Mouse (Mus musculus) gastrocnemius, postnatal 4 days (tissue): Measurements from ENCODE around the gene Hoxd12. TPM values are rescaled to one million over a fixed set of nuclear protein-coding genes. Genes with fewer than 3 reads are reported as not detected.

Source experiments
- DNase-seq, 2 experiments: peaks; one replicate each; pipeline ENCODE4 v3.0.0; 2021 to 2022; ENCODE audit warnings: low spot score in 2 of 2, mixed read lengths in 2 of 2
- total RNA-seq, 2 experiments: library from RNA; stranded (reverse); gene quantifications; 2 replicates each; pipeline ENCODE4 v1.2.3; 2021

The Hoxd12 gene
- total RNA-seq, 2 experiments from 2014 or later = not detected

DNA sequence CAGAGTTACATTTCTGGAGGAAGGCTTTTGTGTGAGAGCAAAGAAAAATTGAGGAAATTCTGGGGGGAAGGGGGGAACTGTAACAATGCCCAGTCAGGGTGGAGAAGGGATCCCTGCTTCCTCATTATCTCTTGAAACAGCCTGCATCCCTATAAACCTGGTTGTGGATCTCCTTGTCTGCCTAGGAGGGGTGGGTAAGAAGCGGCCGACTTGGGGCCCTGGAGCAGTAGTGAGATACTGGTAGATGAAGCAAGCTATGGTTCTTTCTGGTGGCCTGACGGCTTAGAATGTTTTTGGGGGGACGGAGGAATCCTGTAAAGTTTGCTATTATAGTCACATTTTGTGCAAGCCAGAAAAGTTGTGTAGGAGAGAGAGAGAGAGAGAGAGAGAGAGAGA lies 18.6 kb downstream of the Hoxd12 start:
- no peak for DNase-seq

DNA sequence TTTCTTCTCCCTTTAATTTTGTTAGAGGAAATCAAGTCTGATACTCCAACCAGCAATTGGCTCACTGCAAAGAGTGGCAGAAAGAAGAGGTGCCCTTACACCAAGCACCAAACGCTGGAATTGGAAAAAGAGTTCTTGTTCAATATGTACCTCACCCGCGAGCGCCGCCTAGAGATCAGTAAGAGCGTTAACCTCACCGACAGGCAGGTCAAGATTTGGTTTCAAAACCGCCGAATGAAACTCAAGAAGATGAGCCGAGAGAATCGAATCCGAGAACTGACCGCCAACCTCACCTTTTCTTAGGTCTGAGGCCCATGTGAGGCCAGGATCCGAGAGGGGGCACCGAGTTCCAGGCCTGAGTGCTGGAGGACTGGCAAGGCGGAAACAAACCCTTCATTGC lies 19.3 kb downstream of the Hoxd12 start:
- peak in 1 of 2 experiments; percentile 23 for DNase-seq

DNA sequence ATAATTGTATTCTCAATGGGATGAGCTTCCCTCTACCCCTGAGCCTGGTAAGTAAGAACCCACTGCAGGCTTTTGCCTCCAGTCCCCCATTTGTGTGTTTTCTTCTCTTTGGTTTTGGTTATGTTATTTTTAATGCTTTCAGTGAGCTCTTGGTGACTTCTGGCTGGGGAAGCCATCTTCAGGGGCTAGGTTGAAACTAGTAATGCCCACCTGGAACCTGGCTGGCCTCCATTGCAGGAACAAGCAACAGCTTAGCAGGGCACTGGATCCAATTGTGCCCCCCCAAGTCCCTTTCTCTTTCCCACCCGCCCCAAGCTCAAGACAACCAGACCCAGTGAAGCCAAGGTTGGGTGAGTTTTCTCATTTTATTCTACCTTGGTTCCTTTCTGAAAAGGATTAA lies 20.6 kb downstream of the Hoxd12 start:
- DNase-seq = no peak

DNA sequence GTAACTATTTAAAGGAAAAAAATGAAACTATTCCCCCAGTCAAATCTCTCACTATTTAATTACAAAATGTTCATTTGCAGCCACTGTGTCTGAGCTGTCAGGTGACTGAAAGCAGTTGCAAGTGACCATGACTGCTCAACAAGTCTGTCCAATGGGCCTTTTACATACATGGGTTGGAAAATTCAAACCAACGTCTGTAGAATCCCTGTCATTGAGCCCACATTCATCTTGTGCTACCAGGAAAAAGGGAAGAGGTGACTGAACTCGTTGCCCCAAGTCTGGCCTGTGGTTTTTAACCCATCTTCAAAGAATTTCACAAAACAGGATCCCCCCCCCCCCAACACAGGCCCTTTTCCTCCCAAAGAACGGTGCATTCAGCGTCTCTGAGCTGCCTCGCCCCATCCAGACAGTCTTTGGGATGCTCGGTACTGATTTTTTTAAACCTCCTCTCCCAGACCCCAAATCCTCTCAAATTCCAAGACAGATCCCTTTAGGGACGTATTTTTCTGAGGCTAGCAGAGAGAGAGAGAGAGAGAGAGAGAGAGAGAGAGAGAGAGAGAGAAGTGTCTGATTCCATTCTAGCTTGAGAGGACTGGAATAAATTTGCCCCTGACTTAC lies 21.1 kb downstream of the Hoxd12 start:
- DNase-seq = no peak

DNA sequence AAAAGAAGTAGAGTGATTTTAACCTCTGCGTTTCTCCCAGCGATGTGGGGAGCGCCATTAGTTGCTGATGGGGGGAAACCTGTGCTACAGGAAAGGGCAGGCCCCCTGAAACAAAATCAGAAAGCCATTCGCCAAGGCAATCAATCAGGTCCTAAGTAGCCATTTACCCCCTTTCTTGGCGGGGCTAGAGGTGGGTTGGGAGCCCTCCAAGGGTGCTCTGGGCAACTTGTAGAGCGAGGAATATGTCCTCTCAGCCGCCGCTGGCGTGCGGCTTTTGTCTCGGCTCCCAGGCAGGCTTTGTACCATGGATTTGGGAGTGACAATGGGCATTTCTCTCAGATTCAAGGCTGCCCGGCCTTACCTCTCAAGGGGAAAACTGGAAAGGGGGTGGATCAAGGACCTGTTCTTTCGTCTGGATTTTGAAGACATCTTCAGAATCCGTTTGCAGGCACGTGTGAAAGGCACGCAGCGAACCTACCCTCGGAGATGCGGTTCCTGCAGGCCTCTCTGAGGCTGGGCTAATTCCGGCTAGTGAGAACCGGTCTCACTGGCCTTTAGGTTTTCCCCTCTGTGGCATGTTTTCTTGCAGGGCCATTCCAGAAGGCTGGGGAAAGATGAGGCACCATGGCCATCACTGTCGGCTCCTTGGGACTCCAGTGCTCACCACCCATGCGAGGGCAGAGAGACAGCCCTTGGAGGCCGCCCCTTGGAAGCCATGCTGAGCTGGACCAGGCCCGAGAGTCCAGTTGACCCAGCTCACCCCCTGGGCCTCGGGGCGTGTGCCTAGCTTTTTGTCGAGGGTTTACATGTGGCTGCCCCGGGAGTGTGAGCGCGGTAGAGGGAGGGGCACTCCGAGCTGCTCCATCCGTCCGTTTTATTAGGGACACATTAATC lies 21.9 kb downstream of the Hoxd12 start:
- DNase-seq = no peak

DNA sequence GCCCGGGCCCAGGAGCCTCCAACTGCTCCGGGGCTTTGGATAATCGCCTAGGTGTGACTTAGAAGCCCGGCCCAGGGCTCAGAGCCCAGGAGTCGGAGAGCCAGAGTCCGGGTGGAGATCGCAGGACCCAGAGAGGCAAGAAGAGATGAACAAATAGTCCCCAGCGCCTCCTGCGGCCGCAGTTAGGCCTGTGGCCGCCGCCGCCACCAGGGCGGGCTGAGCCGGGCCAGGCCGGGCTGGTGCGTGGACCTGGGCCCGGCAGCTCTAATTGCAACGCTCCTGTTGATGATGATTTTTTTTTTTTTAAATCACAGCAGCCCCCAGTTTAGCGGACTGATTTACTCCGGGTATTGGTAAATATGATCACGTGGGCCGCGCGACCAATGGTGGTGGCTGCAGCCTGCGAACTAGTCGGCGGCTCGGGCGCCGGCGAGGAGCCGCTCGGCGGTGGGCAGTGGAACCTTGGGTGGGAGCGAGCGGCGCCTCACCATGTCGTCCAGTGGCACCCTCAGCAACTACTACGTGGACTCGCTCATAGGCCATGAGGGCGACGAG lies 22.8 kb downstream of the Hoxd12 start, which contains the start of gene Hoxd9:
TSS of gene Hoxd9 (plus strand) at position 161 of the 555 bp plus-strand sequence.
- peak in 1 of 2 experiments; percentile 75 for DNase-seq

DNA sequence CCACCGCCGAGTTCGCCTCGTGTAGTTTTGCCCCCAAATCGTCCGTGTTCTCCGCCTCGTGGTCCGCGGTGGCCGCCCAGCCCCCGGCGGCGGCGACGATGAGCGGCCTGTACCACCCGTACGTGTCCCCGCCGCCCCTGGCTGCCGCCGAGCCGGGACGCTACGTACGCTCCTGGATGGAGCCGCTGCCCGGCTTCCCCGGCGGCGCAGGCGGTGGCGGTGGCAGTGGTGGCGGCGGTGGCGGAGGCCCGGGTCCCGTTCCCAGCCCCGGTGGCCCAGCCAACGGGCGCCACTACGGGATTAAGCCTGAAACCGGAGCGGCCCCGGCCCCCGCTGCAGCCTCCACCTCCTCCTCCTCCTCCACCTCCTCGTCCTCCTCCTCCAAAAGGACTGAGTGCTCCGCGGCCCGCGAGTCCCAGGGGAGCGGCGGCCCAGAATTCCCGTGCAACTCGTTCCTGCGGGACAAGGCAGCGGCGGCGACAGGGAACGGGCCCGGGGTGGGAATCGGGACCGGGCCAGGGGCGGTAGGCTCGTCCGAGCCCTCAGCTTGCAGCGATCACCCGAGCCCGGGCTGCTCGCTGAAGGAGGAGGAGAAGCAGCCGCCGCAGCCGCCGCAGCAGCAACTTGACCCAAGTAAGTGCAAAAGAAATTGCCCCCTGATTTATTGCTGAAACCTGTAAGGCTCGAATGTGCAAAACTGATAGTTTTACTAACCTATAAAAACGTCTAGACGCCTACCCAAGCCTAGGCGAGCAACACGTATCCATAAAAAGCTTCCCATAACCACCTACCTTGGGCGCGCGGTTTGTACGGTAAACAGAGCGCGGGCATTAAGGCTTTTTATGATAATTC lies 23.6 kb downstream of the Hoxd12 start:
- peak in 1 of 2 experiments; percentile 47 for DNase-seq

DNA sequence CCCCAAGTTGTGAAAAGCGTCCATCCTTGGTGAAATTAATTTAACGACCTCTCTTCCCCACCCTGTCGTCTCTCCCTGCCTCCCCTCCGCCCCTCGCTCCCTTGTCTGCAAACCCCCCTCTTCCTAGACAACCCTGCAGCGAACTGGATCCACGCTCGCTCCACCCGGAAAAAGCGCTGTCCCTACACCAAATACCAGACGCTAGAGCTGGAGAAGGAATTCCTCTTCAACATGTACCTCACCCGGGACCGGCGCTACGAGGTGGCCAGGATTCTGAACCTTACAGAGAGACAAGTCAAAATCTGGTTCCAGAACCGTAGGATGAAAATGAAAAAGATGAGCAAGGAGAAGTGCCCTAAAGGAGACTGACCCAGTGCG lies 24.2 kb downstream of the Hoxd12 start:
- no peak for DNase-seq

DNA sequence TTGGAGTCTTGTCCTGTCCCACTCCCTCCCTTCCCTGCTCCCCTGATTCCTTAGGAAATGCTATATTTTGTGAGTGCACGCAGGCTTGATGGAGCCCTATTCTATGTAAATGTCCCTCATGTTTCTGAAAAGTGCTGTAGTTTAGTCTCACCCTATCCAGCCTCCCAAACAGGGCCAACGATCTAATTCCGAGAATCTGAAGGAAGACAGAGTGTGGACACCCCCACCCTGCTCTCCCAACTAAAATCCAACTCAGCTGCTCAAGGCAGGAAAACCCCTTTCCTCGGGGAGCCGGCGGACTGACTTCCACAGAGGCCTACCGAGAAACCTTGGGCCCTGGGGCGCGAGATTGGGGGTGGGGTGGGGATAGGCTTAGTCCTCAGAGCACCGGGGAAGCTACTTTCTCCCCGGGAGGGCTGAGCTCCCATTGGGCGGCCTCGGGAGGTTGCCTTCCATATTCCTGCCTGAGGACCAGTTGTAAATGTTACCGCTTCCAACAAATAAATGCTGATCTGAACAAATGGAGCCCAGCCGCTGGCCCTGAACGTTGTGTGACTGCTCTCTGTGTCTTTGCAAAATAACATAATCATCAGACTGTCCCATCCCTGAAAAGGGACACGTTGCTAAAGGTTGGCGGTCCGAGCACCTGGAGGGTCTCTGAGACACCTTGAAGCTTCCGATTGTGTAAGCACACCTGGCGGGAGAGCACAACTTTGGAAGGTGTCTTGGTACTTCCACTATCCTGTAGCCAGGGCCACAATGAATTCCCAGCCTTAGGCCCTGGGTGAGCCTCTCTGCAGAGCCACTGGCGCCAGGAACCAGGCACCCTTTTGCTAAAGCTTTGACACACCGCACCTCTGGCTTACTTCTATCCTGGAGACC lies 25.1 kb downstream of the Hoxd12 start:
- no peak for DNase-seq

DNA sequence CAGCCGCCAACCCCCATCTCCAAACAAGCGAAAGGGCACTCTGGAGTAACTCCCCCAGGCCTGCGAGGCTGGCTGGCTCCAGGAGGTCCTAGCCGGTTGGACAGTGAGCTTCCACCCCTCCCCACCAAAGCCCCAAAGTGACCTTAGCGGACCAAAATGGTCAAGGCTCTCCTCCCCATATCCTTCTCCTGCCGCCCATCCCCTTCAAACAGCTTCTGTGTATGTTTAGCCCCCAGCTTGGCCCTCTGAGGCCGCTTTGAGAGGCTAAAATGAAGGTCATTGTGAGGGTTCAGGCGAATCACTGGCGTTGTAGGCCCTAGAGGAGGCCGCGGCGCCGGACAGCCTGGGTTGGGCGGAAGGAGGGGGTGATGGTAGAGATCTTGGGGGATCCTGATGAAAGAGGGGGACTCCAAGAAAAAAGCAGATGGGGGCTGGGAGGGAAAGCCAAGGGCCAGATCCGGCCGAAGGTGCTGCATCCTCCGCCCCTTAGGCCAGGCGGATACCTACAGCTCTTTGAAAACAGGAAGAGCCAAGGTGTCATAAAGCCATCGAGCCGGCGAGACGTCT lies 25.8 kb downstream of the Hoxd12 start:
- no peak for DNase-seq

DNA sequence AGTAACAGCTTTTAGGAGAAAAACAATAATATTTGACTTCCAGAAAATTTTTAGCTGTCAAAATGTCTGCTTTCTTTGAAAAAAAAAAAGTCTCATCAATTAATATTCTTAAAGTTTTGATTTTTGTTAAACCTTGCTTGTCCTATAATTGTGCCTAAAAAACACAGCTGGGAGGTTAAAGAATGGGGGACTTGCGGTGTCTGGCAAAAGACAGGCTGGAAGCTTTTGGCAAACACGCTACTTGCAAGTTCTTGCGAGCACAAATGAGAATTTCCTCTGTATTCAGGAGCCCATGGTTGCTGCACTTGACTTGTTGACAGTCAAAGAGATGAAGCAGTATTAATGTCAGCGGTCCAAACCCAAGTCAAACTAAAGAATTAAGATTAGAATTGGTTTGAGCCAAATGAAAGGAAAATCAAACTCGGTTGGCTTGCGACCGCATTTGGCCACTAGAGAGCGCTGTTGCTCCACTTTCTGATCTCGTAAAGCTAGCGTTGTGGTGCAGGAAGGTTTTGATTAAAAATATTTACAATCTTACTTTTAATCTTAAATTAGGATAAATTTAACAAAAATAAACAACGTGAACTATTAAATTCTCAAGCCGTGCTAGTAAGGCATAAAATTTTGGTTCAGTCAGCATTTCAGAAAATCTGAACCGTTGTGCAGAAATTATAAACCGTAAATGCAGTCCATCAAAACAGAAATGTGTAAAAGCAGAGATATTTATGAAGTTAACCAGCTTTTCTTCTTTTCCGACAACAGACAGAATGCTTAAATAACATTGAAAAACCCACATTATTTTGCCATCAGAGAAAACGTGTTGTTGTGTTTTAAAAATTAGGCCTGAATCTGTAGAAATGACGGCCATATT lies 27.4 kb downstream of the Hoxd12 start:
- peak in 1 of 2 experiments; percentile 77 for DNase-seq

DNA sequence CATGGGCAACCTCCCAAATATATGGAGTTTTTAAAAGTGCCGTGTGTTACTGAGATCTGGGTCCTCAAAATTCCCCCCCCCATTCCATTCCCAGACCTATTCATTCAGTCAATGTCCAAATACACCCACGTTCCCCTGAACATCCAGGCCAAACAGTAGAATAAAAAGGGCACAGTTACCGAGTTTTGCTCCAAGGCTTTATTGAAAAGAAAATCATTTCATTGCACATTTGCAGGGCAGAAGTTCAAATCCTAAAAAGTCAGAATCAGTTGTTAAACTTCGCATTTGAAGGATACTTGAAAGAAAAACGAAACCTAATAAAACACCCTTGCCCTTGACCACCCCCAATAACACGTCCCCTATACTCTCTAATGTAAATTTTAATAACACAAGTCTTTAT lies 28.0 kb downstream of the Hoxd12 start:
- DNase-seq = no peak

DNA sequence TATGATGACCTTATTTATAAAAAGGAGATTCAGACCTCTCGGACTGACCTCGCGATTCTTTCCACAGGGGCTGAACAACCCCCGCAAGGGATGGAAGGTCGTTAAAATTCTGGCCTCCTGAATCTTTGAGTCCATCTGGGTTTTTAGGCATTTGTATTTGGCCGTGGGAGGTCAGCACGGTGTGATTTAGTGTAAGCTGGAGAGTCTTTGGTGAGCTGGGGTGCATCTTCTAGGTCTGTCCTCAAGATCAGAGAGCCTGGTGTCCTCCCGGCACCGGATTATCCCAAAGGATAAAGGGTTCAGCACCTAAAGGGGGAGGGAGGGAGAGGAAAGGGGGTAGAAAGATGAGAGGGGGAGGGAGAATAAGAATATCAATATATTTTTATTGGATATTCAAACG lies 28.5 kb downstream of the Hoxd12 start:
- no peak for DNase-seq

DNA sequence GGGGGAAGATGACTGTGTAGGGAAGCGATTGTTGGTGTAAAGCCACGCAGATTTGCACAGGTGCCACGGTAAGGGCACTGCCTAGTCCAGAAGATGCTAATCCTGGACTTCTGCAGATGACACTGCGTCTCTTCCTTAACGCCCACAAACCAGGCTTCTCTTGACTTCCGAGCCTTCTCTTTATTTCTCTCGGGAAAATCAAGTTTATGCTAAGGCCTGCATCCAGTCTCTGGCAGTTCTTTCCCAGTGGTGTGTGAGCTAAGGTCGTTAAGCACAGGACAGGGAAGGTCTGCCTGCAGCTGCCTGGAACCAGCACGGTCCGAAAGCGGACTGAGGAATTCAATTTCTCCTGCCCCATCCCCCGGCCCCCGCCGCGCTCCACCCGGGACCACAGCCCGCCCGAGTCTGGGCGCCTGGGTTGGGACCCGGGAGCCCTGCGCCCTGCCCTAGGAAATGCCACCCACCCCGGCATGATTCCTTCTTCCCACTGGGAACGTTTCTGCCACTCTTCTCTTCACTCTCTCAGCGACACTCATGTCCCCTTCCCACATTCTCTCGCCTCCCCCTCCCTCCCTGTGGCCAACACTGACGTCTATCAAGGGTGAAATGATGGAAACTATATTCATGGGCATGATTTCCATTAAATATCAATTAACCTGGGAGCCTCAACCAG lies 29.0 kb downstream of the Hoxd12 start:
- DNase-seq = no peak

DNA sequence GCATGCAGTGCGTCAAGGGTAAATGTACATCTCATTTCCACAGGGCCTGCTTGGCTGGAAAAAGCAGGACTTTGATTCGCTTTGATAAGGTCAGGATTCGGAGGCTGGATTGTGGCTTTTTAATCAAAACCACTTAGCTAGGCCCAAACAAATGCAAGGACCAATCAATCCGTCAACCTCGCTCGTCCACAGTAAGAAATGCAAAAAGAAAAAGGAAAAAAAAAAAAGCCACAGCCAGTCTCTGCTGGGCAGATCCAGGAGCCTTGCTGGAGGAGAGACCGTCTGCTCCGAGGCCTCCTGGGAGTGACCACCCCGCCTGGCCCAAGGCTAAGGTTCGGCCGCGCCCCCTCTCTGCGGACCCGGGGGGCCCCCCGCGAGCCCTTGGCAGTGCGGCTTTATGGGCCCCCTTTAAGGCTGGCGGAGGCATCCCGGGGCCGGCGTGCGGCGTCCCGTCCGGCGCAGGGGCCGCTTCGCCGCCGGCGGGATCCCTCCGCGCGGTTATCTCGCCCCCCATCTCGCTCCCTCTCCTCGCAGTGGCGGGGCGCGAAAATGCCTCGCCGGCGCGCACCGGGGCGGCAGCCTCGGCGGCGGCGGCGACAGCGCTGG lies 29.7 kb downstream of the Hoxd12 start, which contains the start of gene Hoxd8:
TSS of gene Hoxd8 (plus strand) at position 223 of the 606 bp plus-strand sequence.
- peak in 1 of 2 experiments; percentile 81 for DNase-seq

DNA sequence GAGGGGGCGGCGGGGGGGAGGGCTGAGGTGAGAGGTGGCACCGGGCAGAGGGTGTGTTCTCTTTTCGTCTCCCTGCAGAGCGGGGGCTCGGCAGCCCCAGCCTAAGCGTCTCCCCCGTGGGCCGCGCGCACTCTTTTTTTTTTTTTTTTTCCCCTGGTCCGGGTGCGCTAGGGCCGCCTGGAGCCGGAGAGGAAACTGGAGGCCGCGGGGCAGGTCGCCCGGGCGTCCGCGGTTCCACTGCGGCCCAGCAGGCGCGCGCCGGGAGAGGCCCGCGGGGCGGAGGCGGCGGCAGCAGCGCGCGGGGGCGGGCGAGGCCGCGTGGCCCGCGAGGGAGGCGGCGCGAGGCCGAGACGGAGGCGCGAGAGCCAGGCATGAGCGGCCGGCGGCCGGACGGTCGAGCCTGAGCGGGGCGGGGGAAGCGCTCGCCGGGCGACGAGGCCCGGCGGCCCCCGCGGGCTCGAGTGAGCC lies 30.2 kb downstream of the Hoxd12 start:
- peak in 1 of 2 experiments; percentile 46 for DNase-seq

DNA sequence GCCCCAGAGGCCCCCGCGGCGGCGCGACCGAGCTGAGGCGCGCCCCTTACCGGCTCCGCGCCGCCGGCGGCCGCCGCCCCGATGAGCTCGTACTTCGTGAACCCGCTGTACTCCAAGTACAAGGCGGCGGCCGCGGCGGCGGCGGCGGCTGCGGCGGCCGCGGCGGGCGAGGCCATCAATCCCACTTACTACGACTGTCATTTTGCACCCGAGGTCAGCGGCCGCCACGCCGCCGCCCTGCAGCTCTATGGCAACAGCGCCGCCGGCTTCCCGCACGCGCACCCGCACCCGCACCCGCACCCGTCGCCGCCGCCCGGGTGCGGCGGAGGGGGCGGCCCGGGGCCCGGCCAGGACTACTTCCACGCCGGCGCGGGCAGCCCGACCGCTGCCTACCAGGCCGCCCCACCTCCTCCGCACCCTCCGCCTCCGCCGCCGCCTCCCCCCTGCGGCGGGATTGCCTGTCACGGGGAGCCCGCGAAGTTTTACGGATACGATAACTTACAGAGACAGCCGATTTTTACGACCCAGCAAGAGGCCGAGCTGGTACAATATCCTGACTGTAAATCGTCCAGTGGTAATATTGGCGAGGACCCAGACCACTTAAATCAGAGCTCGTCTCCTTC lies 30.8 kb downstream of the Hoxd12 start:
- peak in 1 of 2 experiments; percentile 51 for DNase-seq
